Mouse (Mus musculus) liver, adult 2 months (tissue): ENCODE data around the gene Ptprb. TPM values are rescaled to one million over a fixed set of nuclear protein-coding genes. Genes with fewer than 3 reads are reported as not detected.
A peak's percentile ranks its signal among the peaks of the same experiment; 100 is the strongest.

Source experiments
- DNase-seq: peaks from one replicate; pipeline ENCODE4 v3.0.0-alpha.2; 2011; ENCODE audit warnings: low read depth, low spot score; ENCODE audit errors: extremely low read depth
- H3K27ac ChIP-seq: fragments of 200-500 bp; replicated peaks from 2 replicates; pipeline ENCODE4 v1.5.1; 2012; ENCODE audit warnings: low read depth, mild to moderate bottlenecking, control low read depth, inconsistent platforms, low read length; ENCODE audit not compliant: insufficient read depth
- H3K27me3 ChIP-seq: fragments of 200-500 bp; 2 replicates; pipeline ENCODE4 v1.6.1; 2012; ENCODE audit warnings: mild to moderate bottlenecking, moderate library complexity, low read length, inconsistent platforms; ENCODE audit not compliant: control insufficient read depth, insufficient read depth
- H3K36me3 ChIP-seq: fragments of 200-500 bp; 2 replicates; pipeline ENCODE4 v1.6.1; 2012; ENCODE audit warnings: low read length, inconsistent platforms; ENCODE audit not compliant: control insufficient read depth, insufficient read depth
- H3K4me1 ChIP-seq: fragments of 200-500 bp; 2 replicates; pipeline ENCODE4 v1.6.1; 2011; ENCODE audit warnings: low read length; ENCODE audit not compliant: control insufficient read depth, insufficient read depth
- H3K4me3 ChIP-seq: fragments of 200-500 bp; 2 replicates; pipeline ENCODE4 v1.5.1; 2011; ENCODE audit warnings: low read depth, mild to moderate bottlenecking, control low read depth, low read length, moderate library complexity; ENCODE audit not compliant: insufficient read depth
- H3K79me2 ChIP-seq: fragments of 200-500 bp; 2 replicates; pipeline ENCODE4 v1.6.1; 2012; ENCODE audit warnings: inconsistent platforms, mild to moderate bottlenecking, low read length, moderate library complexity; ENCODE audit not compliant: control insufficient read depth, insufficient read depth
- H3K9ac ChIP-seq: fragments of 200-500 bp; 2 replicates; pipeline ENCODE4 v1.6.1; 2012; ENCODE audit warnings: low read depth, mild to moderate bottlenecking, control low read depth, inconsistent platforms, low read length
- CTCF ChIP-seq: fragments of 200-500 bp; IDR thresholded peaks from 2 replicates; pipeline ENCODE4 v1.5.1; 2011; ENCODE audit warnings: low read depth, low read length, control low read depth
- POLR2A ChIP-seq: fragments of 200-500 bp; IDR thresholded peaks from 2 replicates; pipeline ENCODE4 v1.6.1; 2011; ENCODE audit warnings: low read length, control low read depth; ENCODE audit not compliant: insufficient read depth; ENCODE audit errors: extremely low read depth
- WGBS: fragments of 180-500 bp; shearing (Covaris S2); methylation state at CpG from one replicate; pipeline ENCODE4 v1.1.7; 2018; 5-methylcytosine and 5-hydroxymethylcytosine counted together
- polyA plus RNA-seq: library from polyadenylated mRNA; depleted of rRNA; stranded (reverse); fragments of >200 nt; gene quantifications from 2 replicates; pipeline ENCODE4 v1.2.3, GENCODE M21; 2012
- total RNA-seq: library from RNA; depleted of rRNA; stranded (reverse); fragments of >200 nt; gene quantifications from 2 replicates; pipeline ENCODE4 v1.2.3, GENCODE M21; 2014

The Ptprb gene
- total and polyA plus RNA-seq, 2 experiments = 5.9 to 39.8 TPM

DNA sequence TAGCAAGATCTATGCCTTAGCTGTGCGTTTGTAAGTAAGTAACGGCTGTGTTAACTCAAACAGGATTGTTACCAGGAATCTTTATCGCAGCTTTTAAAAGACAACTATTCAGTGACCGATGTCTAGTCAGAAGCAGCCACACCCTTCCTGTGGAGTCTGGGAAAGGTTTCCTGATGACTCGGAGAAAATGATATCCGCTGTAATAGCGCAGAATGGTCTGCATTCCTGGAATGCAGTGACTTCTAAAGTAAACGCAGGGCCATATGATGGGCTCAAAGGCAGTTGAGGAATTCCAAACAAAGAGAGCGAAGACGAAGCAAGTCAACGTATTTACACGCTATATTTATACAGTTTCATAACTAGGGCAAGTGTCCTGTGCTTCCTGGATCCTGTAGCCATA lies 22.5 kb downstream of the Ptprb start:
- 0 out of 2 replicates have a peak, but pooled peaks cover 3% of the 10 kb centered on the region for H3K27me3 ChIP-seq
- H3K9ac ChIP-seq = no peak overlapping the region
- H3K27ac ChIP-seq = peak overlapping the region; percentile 47
- no peak overlapping the region for H3K4me3 ChIP-seq
- no peaks in the 10 kb centered on the region for H3K36me3 ChIP-seq
- no peaks in the 10 kb centered on the region for H3K4me1 ChIP-seq
- TF ChIP-seq CTCF (no peak), POLR2A (no peak)
- WGBS = 48% methylated on average over 12 of the region's 12 CpGs
- no peak for DNase-seq
- H3K79me2 ChIP-seq = no peaks in the 10 kb centered on the region; the same call in 1 of the 2 replicates

DNA sequence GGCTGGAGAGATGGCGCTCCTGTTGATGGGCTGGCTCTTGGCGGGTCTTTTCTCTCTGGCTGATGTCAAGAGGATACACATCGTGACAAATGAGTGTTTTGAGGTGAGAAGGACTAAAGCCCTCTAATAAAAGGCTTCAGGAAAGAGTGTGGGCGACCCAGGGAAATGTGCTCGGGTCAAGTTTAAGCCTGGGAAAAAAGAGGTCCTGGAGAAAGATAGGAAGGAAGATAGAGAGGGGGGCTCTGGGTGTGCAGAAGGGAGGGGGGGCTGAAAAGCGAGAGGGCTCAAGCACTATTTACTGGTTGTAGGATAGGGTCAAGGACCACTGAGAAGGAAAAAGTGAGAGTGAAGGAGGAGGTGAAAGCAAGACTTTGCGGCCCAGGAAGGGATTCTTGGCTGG lies 25.5 kb downstream of the Ptprb start:
- H3K36me3 ChIP-seq = no peaks in the 10 kb centered on the region
- 0 out of 2 replicates have a peak overlapping the region, but pooled peaks have one; percentile 47 for H3K9ac ChIP-seq
- DNase-seq = no peak
- 21% methylated on average over 7 of the region's 7 CpGs for WGBS
- no peaks in the 10 kb centered on the region for H3K4me1 ChIP-seq
- peak overlapping the region; percentile 85 for H3K27ac ChIP-seq
- H3K4me3 ChIP-seq = peak overlapping the region; percentile 5
- H3K79me2 ChIP-seq = no peaks in the 10 kb centered on the region; the same call in 1 of the 2 replicates
- 0 out of 2 replicates have a peak, but pooled peaks cover 3% of the 10 kb centered on the region for H3K27me3 ChIP-seq
- TF ChIP-seq POLR2A (no peak), CTCF (no peak)

DNA sequence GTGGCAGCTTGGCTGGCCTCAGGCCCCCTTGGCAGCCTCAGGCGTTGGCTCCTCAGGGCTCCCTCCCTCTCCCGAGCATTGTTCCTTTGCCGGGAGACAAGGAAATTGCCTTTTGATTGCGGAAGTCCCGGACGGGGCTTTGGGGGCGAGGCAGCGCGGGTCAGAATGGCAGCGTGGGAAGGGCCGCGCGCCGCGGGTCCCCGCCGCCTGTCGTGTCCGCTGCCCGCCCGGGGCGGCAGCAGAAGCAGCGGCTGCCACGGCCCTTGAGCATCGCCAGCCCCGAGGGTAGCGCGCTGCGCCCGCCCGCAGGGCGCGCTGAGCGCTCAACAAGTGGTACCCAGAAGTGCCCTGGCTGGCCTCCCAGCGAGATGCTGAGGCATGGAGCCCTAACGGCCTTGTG lies 25.9 kb downstream of the Ptprb start:
- peak overlapping the region; percentile 76 for H3K27ac ChIP-seq
- H3K36me3 ChIP-seq = no peaks in the 10 kb centered on the region
- WGBS = 3% methylated on average over 36 of the region's 36 CpGs
- H3K4me1 ChIP-seq = no peaks in the 10 kb centered on the region
- no peaks in the 10 kb centered on the region; the same call in 1 of the 2 replicates for H3K79me2 ChIP-seq
- TF ChIP-seq POLR2A (0 out of 2 replicates have a peak, but pooled peaks have one; percentile 16), CTCF (no peak)
- H3K9ac ChIP-seq = peak overlapping the region; percentile 73
- H3K4me3 ChIP-seq = peak overlapping the region; percentile 90
- 0 out of 2 replicates have a peak, but pooled peaks cover 3% of the 10 kb centered on the region for H3K27me3 ChIP-seq
- DNase-seq = no peak

DNA sequence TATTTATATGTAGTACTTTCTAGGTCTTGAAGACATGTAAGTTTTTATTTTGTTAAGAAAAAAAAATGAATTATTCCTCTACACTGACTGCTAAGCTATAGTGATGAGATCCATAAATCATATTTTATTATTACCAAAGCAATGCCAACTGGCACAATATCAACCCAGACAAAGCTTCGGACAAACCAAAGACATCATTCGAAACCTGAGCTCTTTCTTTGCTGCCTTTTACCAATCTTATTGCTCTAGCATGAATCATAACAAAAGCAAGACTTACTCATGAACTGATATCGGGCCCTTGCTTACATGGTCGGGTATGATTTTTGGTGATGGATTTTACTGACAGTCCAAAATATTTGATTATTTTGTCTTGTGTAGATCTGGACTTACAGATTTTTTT lies 29.0 kb downstream of the Ptprb start:
- no peak for DNase-seq
- no peak overlapping the region for H3K4me3 ChIP-seq
- WGBS = 82% methylated on average over 4 of the region's 4 CpGs

DNA sequence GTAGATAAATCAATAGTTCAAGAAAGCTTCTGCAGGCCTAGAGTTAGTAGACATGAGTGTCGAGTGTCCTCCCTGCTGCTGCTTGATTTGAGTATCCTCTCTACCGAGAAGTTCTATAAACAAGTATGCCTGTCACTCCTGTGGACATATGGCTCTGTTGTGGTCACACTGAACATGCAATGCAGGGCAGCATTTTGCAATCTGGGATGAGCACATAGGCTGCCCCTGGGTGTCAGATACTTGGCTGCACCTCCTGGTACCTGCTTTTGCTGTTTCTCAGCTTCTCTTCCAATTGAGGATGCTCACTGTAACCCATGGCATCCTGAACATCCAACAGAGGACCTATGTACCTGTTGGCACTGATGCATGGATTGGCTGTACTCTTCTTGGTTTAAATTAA lies 34.1 kb downstream of the Ptprb start:
- H3K4me3 ChIP-seq = peak overlapping the region; percentile 24; the same call in 1 of the 2 replicates

More for the DNA sequence above, 29.0 kb downstream of the Ptprb start:
- Histone ChIP-seq H3K9ac (no peak overlapping the region), H3K27ac (no peak overlapping the region), H3K36me3 (no peaks in the 10 kb centered on the region), H3K79me2 (no peaks in the 10 kb centered on the region), H3K4me1 (no peaks in the 10 kb centered on the region), H3K27me3 (0 out of 2 replicates have a peak, but pooled peaks cover 3% of the 10 kb centered on the region)
- no peak for TF ChIP-seq POLR2A
- TF ChIP-seq CTCF = no peak

DNA sequence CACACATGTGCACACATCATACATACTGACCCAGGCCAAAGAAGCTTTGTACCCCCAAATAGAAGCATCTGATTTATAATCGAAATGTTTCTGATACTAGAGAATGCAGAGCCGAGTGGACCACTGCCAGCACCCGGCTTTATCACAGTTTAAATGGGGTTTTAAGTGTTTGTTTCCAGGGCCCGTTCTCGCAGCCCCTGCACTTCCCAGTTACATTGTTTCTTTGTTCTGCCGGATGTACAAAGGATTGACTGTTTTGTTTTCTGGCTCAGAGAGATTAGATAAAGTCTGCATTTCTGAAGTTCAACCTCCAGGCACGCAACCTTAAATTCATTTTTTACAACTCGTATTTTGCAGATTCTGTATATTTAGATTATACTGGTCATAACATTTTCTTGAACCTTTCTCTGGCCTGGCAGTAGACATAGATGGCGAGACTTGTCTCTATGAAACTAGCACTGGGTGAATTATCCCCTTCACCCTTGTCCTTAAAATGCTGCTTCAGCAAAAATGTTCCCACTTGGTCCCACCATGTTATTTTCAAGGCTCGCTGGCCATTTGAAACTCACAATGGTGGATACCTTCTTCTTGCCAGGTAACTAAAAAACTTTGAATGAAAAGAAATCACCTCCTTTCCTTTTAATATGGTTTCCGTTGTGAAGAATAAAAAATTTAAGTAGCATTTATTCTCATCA lies 35.3 kb downstream of the Ptprb start:
- Histone ChIP-seq H3K27me3 (no peaks in the 10 kb centered on the region), H3K4me1 (no peaks in the 10 kb centered on the region; the same call in 1 of the 2 replicates), H3K36me3 (peaks cover 1% of the 10 kb centered on the region; the same call in 1 of the 2 replicates), H3K27ac (peak overlapping the region; percentile 72), H3K79me2 (0 out of 2 replicates have a peak, but pooled peaks cover 2% of the 10 kb centered on the region), H3K4me3 (no peak overlapping the region), H3K9ac (peak overlapping the region; percentile 69)
- DNase-seq = no peak
- TF ChIP-seq POLR2A = no peak
- 46% methylated on average over 11 of the region's 11 CpGs for WGBS

More for the DNA sequence above, 34.1 kb downstream of the Ptprb start:
- no peak for DNase-seq
- Histone ChIP-seq H3K79me2 (0 out of 2 replicates have a peak, but pooled peaks cover 2% of the 10 kb centered on the region), H3K4me1 (no peaks in the 10 kb centered on the region; the same call in 1 of the 2 replicates), H3K36me3 (peaks cover 1% of the 10 kb centered on the region; the same call in 1 of the 2 replicates), H3K9ac (no peak overlapping the region), H3K27ac (peak overlapping the region; percentile 57; the same call in 1 of the 2 replicates), H3K27me3 (no peaks in the 10 kb centered on the region)
- no peak for TF ChIP-seq CTCF
- no peak for TF ChIP-seq POLR2A
- 59% methylated on average over 2 of the region's 2 CpGs for WGBS
